Mouse (Mus musculus) adrenal gland, postnatal 25 days (tissue): ENCODE measurements around the gene Tex26. TPM values are rescaled to one million over a fixed set of nuclear protein-coding genes. Genes with fewer than 3 reads are reported as not detected.

ENCODE experiments used
- DNase-seq: peaks from one replicate; pipeline ENCODE4 v3.0.0; 2021; ENCODE audit warnings: mixed read lengths
- total RNA-seq: library from RNA; stranded (reverse); gene quantifications from 2 replicates; pipeline ENCODE4 v1.2.3, GENCODE M21; 2021

Tex26 gene
- total RNA-seq, 1 experiment from 2014 or later, result not detected

DNA sequence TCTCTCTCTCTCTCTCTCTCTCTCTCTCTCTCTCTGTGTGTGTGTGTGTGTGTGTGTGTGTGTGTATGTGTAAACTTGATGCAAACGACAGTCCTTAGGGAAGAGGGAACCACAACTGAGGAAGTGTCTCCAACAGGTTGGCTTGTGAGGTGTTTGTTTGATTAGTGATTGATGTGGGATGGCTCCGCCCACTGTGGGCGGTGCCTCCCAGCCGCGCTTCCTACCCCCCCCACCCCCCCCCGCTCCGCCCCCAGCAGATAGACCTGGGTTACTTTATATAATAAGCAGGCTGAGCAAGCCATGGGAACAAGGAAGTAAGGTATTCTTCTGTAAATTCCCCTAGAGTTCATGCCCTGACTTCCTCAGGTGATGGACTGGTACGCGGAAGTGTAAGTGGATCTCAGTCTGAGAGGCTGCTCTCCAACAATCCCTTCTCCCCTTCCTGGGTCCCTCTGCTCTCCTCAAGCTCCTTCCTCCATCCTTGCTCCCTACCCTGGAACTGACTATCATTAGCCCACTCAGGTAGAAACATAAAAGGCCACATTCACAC, 5.2 kb upstream of the Tex26 start:
- DNase-seq, result no peak

DNA sequence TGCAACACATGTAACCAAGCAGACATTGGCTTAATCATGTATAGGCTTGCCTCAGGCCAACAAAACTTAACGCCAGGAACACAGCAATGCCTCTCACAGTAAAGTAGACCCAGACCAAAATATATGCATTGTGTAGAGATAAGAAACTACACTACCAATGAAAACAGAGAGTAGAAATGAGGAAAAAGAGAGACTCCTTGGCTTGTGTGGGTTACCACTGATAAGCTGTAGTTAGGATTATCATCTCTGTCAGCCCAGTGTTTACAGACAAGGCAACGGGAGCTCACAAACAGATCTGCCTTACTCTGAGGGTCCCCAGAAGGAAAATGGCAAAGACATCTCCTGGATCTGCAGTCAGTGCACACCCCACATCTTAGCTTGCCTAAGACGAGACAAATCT, 2.9 kb upstream of the Tex26 start:
- no peak for DNase-seq

DNA sequence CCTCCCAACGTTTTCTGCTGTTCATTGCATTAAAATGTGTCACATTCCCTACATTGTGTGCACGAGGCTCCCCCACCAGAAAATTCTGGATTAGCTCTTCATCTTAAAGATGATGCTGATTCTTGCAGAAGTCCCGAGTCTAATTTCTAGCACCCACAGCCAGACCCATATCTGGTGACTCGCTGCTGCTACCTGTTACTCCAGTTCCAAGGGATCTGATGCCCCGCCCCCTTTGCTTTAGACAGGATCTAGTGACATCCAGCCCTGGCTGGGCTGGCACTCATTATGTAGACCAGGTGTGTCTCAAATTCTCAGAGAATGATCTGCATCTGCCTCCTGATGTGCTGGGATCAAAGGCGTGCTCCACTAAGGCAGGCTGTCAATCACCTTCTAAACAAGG, 2.3 kb upstream of the Tex26 start:
- DNase-seq, result no peak

DNA sequence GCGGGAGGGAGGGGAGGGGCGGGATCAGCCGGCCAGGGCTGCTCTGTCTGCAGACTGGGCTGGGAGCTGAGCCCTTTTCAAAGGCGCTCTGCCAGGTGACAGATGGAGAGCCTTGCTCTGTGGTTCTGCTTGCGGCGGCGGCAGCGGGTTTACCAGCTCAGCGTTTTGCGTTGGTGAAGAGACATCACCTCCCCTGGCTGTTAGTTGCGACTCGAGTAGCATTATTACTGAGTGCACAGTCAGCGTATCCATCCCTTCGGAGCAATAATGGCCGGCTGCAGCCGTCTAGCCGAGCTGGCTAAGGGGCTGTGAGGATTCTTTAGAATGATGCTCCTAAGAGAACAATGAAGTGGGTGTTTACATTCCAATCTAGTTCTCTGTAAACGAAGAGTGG, 717 bp downstream of the Tex26 start:
- peak; percentile 45 for DNase-seq

DNA sequence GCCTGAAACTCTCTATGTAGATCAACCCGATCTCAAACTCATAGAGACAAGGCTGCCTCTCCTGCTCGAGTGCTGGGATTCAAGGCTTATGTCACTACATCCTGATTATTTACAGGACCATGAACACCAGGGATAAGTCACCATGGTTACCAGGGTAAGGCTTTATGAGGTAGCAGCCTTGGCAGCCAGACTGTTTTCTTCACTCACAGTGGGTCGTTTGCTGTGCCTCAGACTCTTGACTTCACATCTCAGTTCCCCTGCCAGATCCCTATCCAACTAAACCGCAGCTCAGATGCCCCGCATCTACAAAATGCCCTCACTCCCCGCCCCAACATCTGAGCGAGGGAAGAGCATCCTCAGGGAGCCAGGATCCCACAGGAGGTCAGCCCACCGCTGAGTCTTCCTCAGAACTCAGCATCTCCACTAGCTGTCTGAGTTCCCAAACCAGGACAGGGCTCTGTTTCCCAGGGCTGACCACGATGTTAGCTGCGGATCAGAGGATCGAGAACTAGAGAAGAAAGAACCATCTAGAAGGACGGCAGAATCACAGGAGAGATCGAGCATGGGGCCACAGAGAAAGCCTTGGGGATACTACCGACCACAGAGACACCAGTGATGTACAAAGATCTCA, 2.3 kb downstream of the Tex26 start:
- no peak for DNase-seq

DNA sequence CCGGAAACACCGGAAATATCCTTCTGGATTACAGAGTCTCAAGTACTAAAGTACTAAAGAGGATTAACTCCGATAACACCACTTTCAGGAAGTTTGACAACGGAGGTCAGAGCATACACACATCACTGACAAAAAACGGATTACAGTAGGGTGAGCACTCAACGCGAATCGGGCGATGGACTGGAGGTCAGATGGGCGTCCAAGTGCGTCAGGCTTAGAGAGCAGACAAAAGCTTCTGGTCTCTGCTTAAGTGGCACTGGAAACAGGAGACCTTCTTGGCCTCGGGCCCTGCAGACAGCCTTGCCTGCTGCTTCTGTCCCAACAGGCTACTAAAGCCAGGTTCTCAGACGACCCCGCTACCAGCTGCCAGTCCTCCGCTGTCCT, 2.8 kb downstream of the Tex26 start:
- no peak for DNase-seq

DNA sequence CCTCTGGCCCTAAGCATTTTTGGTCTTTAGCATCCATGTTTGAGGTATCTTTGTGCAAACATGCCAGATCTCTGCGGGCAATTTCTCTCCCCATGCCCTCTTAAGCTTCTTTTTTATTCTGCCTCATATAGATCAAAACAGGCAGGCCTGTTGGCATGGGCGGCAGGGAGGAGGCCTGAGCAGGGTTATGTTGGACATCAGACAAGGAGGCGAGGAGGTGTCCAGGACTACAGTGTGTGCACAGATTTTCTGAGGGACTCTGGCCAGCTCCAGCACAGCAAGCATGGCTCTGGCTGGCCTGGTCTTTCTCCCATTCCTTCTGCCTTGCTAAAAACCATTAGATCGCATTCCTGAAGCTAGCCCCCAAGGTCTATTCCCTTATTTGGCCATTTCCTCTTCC, 5.0 kb downstream of the Tex26 start:
- no peak for DNase-seq

DNA sequence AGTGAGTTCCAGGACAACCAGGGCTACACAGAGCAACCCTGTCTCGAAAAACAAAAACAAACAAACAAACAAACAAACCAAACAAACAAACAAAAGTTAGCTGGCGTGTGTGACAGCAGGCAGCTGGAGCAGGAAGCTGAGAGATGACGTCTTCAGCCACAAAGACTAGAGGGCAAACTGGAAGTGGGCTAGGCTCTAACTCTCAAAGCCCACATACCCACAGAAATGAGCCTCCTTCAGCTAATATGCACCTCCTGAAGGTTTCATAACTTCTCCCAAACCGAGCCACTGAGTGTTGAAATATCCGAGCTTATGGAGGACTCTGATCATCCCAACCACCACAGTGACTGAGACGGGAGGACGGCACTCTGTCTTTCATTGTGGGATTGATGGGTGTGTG, 7.0 kb downstream of the Tex26 start:
- DNase-seq, result no peak

DNA sequence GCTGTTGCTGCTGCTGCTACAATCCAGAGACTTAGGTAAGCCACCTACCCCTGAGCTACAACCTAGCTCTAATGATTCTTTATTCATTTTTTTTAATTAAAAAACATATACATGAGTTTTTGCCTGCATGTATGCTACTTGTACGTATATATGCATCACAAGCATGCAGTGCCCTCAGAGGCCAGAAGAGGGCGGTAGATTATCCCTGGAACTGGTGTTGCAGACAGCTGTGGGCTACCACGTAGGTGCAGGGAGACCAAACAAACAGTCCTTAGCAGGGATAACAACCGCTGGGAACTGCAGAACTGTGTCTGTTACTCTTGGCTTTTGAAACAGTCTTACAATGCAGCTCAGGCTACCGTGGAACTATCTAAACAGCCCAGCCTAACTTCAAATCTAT, 8.3 kb downstream of the Tex26 start:
- no peak for DNase-seq

DNA sequence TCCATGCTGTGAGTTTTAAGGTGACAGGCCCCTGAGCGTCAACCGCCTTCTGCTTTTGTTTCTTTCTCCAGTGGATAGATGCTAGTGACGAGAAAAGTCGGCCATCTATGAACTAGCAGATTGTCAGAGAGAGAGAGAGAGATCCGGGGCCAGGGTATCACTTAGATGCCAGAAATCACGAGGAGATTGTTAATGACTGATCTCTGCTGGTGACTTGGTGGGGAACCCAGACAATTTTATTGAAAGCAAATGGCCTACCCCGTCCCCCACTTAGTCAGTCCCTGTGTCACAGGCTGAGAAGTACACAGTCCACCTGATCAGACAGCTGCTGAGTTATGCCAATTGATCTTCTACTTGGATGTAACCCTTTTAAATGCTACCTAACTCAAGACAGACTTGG, 9.9 kb downstream of the Tex26 start:
- DNase-seq, result no peak

DNA sequence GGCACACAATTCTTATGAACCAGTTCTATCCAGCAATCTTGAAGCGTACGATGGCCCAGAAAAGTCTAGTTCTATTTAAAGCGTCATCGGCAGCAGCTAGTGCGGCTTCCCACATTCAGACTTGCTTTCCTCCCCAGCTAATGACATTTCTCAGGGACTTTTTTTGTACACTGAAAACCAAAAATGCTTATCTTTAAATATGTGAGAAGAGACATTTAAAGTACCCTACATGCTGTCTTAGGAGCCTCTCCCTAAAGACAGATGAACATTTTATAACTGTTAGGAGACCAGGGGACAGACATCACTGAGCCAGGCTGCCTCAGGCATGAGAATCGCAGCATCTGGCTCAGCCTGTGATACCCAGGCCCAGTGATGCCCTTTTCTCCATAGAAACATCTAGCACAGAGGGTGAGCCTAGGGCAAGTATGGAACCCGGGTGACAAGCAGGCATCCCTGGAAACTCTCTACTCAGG, 11.8 kb downstream of the Tex26 start:
- no peak for DNase-seq

DNA sequence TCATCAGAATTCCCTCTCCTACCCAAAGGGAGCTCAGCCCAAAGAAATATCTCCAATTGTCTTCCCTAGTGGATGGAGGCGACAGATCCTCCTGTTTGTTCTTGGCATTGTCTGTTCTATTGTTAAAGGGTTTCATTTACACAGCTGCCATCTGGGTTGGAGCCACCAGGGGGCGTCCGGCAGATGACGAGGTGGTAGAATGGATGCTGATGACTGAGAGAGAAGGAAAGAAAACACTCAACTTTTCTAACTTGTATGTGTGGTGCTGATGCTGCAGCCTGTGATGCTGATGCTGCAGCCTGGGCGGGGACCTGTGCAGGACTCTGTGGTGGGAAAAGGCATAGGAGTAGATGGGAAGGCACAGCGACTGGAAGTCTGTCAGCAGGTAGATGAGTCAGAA, 14.8 kb downstream of the Tex26 start:
- peak; percentile 78 for DNase-seq

DNA sequence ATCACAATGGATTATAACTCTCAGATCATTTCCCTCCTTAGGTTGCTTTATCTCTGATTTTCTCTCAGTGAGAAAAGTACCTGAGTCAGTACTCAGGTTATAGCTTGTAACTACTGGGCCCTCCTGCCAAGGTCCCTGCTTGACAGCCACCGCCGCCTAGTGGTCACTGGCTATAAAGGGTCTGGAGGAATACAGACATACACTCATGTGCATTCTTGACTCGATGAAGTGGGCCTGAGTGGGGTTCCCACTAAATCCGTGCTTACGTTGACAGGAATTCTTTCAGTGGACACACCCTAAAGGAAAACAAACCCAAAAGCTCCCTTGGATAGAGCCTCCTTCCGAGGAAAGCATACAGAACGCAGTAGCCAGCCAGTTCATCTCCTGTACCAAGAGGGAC, 17.1 kb downstream of the Tex26 start:
- DNase-seq, result no peak

DNA sequence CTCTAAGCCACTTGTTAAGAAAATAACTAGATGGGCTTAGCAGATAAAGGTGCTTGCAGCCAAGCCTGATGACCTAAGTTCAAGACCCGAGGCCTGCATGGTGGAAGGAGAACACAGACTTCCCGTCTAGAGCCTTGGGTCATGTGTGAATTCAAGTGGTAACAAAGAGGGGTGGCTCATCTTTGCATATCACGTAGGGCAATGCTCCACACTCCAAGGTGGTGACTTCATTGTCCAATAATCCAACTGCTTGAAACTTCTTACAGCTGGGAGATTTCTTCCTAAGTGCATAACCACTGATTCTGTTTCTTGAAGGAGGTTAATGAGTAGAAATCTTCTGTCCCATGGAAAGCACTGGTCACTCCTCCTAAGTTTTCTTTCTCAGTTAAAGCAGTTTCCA, 22.6 kb downstream of the Tex26 start:
- no peak for DNase-seq

DNA sequence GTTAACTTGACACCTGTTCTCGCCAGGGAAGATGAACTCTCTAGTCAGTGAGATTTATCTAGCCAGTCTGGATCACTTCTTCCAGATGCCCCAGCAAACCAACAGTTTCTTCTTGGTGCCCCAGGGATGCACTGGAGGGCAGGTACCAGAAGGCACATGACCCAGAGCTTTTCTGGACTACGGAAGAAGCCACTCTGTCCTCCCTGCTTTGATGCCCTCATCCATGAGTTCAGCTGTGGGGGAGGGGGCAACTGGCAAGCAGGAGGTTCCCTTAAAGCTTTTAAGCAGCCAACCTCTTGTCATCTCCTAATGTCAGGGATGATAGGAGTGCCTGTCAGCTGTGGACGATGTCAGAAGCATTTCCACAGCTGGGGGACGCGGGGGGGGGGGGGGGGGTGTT, 25.8 kb downstream of the Tex26 start:
- DNase-seq, result no peak

DNA sequence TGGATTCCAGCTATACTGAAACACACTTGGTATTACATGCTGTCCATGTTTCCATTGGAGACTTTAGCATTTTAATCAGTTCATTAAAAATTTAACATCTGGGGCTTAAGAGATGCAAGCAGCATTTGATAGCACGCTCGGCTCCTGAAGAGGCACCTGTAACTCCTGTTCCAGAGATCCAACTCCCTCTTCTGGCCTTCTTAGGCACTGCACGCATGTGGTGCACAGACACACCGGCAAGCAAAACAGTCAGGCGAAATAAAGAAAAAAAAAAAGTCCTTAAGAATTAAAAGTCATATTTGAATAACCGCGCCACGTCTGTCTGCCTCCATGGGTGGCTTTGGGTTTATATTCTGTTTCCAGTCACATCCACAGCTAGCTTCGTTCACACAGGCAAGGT, 34.7 kb downstream of the Tex26 start:
- no peak for DNase-seq

DNA sequence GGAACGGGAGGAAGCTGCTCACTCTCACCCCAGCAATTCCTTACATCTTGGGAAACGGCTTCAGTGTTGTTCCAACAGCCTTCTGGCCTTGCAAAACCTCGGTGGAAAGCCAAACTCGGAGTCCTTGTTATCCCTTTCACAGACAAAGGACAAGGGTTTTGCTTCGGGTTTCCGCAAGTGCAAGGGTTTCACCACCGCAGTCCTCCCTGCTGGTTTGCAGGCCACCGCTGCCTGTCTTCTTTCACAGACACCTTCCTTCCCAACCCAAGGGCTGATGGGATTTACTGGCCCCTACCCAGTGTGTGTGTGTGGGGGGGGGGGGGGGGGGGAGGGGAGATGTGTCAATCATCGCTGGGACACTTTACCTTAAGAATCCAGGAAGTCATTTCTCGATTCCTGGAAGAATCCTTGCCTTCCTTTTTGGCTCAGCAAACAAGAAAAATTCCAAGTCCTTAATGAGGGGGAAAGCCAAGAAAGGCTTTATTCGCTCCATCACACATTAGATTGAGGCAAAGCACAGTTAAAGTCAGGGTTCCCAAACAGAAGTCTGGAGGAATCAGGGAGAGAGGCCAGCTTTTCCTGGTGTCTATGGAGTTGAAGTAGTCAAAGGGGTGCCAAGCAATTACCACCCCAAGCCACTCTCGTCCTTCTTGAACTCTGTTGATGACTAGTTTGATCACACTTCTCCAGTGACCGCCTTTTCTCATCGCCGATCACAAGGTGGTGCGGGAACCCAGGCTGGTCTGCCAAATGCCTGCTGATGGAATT, 35.4 kb downstream of the Tex26 start:
- no peak for DNase-seq

DNA sequence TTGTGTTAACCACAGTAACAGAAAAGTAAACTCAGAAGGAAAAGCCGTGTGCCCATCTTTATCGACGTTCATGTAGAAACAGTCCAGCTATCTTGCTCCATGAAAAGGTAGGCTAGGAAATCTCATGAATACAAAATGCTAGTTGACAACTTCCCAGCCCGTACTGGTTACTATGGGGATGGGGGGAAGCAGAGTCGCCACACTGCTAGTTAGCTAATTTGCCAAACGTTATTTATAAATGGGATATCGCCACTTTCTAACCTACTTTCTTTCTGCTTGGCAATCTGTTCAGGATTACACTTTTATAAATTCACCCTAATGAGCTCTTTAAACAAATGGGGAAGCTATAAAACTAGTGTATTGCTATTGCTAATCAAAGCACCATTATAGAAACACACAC, 42.5 kb downstream of the Tex26 start:
- no peak for DNase-seq

DNA sequence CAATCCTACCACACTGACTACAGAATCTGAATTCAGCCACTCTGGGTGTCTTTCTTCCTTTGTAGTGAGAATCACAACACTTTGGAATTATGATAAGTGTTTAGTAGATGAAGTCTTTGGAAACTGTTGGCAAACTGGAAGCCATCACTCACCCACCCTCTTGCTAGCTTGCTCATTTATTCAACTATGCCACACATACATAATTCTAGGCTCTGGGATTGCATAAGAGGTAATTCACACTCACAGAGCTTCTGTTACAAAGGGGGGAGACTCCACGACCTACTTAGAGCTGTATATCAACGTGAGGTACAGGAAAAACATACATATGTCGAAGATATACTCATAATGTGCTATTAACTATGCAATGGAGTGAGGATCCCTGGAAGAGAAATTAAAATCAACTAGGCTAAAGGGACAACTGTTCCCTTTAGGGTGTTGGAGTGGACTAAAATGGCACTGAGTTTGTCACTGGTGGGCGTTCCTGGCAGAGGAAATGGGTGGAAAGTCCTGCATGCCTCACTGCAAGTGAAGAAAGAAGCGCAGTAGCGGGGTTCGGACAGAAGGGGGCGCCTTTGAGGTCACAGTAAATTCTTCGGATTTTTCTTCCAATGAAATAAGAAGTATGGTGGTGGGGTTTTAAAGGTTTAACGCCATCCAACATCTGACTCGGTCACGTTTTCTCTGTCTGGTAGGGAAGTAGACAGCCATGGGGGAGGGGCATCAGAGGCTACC, 44.0 kb downstream of the Tex26 start:
- DNase-seq, result peak; percentile 36

DNA sequence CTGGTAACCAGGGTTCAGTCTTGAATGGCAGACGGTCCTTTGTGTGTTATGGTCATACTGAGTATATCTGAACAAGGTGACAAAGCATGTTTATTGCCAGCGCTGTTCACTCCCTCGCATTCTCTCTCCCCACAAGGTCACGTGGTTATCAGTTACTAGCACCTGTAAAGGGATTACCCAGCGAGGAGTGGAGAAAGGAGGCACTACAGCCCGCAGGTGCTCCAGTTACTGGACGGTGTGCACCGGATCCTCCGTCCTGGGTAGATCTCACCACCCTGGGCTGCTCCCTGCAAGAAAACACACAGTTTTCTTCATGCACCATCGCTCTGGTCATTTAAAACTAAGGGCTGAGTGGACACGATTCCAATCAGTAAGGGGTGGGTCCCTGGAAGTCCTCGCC, 44.8 kb downstream of the Tex26 start:
- no peak for DNase-seq

DNA sequence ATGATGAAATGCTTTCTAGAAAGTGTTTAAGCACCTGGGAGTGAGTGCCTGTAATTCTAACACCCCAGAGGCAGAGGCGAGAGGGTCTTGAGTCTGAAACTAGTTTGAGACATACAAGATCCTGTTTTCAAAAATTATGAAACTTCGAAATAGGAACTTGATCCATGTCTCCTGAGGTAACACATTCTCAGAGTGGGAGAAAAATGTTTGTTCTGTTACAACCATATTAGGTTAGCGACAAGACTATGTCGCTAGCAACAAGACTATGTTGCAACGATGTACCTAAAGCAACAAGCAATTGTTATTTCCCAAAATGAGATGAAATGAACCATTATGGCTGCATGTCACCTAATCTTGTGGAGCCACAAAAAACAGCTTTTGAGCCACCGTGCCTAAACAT, 46.0 kb downstream of the Tex26 start:
- no peak for DNase-seq

DNA sequence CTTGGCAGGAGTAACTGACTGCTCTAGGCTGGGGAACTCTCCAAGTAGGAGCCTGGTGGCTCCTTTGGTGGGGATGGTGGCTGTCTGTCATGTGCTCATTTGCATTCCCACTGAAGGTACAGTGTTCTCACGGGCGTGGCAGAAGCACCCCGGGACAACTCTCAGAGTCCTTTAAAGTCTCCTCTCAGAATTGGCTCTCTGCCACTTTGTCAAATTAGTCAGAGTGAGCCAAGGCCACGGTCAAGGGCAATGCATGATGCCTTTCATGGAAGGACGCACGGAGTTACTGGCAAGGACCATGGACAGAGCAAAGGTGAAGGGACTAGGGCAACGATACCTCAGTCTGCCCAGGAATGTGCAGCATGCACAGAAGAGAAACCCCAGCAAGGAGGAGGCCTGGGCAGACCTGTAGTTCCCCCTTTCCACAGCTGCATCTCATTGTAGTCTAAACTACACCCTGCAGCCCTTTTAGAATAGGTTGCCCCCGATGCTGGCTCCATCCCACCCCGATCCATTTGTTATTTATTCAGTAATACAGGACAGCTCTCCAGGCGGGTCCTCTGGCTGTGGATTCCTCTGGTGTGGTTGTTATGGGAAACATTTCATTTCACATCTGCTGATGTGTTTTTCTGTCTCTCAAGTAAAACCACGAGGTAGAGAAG, 49.0 kb downstream of the Tex26 start:
- peak; percentile 63 for DNase-seq

DNA sequence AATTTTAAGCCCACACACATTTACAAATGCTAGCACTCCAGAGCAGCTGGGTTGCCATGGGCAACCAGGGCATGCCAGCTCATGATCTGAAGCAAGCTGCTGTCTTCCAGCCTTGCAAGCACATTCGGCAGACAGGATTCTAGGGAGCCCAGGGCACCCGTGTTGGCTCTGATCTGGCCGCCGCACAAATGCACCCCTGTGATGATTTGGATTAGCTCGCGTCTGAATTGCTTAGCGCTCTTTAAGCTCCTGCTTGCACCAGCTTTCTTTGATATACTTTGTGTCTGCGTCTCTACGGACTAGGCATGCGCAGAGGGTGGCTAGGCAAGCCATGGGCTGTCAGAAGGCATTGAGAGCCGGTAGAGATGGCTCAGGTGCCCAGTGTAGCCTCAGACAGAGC, 49.7 kb downstream of the Tex26 start:
- peak; percentile 18 for DNase-seq
